Mouse (Mus musculus) lung, adult 2 months (tissue): ENCODE results near the gene Uvssa.

Source experiments
- CTCF ChIP-seq: fragments of 200-500 bp; IDR thresholded peaks from 2 replicates; pipeline ENCODE4 v1.5.1; 2011; ENCODE audit warnings: mild to moderate bottlenecking, low read length, control low read depth; ENCODE audit not compliant: insufficient read depth
- POLR2A ChIP-seq: fragments of 200-500 bp; IDR thresholded peaks from 2 replicates; pipeline ENCODE4 v1.6.1; 2011; ENCODE audit warnings: low read depth, mild to moderate bottlenecking, control low read depth, low read length, borderline replicate concordance; ENCODE audit errors: extremely low read depth

GRCm38 (mm10) chr5:33435151-33435550 is 56.8 kb downstream of the Uvssa start:
- TF ChIP-seq CTCF = no peak
- TF ChIP-seq POLR2A = no peak
